Mouse (Mus musculus): Measurements from ENCODE around the gene Rftn1. TPM values are rescaled to one million over a fixed set of nuclear protein-coding genes. Genes with fewer than 3 reads are reported as not detected.

Rftn1 gene
- polyA plus RNA-seq, 1 experiment: 24.7 TPM

GRCm38 (mm10) chr17:50047182-50047581 is 143.3 kb downstream of the Rftn1 start:
- no peaks in the 10 kb centered on the region for H3K27me3 ChIP-seq (ENCODE audit: control insufficient read depth, insufficient read depth, low read length)
- WGBS: 91% methylated on average over 12 of the region's 12 CpGs

GRCm38 (mm10) chr17:50040727-50041410 is 149.6 kb downstream of the Rftn1 start:
- TF ChIP-seq POLR2A (IDR thresholded peaks at IDR 0.05; ENCODE audit: low read depth, low read length) (no peak), CTCF (IDR thresholded peaks at IDR 0.05; ENCODE audit: extremely low read depth, insufficient read length, insufficient replicate concordance, low read depth, low read length) (no peak)
- no peaks in the 10 kb centered on the region for H3K36me3 ChIP-seq (ENCODE audit: control insufficient read depth, insufficient read depth, low read length)
- no peak overlapping the region for H3K4me3 ChIP-seq (ENCODE audit: low read depth, low read length)
- no peak overlapping the region for H3K27ac ChIP-seq (ENCODE audit: insufficient read depth, low read depth, low read length)
- 77% methylated on average over 3 of the region's 3 CpGs for WGBS
- no peaks in the 10 kb centered on the region for H3K4me1 ChIP-seq (ENCODE audit: control insufficient read depth, insufficient read depth, insufficient read length, low read length)
- no peaks in the 10 kb centered on the region for H3K27me3 ChIP-seq (ENCODE audit: control insufficient read depth, insufficient read depth, low read length)

More at GRCm38 (mm10) chr17:50047182-50047581, 143.3 kb downstream of the Rftn1 start:
- H3K4me1 ChIP-seq (ENCODE audit: control insufficient read depth, insufficient read depth, insufficient read length, low read length): no peaks in the 10 kb centered on the region; the same call in 1 of the 2 replicates
- no peak overlapping the region for H3K27ac ChIP-seq (ENCODE audit: insufficient read depth, low read depth, low read length)
- H3K4me3 ChIP-seq (ENCODE audit: low read depth, low read length): no peak overlapping the region
- TF ChIP-seq CTCF (IDR thresholded peaks at IDR 0.05; ENCODE audit: extremely low read depth, insufficient read length, insufficient replicate concordance, low read depth, low read length) (no peak), POLR2A (IDR thresholded peaks at IDR 0.05; ENCODE audit: low read depth, low read length) (no peak)
- no peaks in the 10 kb centered on the region for H3K36me3 ChIP-seq (ENCODE audit: control insufficient read depth, insufficient read depth, low read length)

GRCm38 (mm10) chr17:50037882-50038665 is 152.4 kb downstream of the Rftn1 start:
- Histone ChIP-seq H3K27me3 (ENCODE audit: control insufficient read depth, insufficient read depth, low read length) (no peaks in the 10 kb centered on the region), H3K4me1 (ENCODE audit: control insufficient read depth, insufficient read depth, insufficient read length, low read length) (no peaks in the 10 kb centered on the region), H3K4me3 (ENCODE audit: low read depth, low read length) (no peak overlapping the region), H3K36me3 (ENCODE audit: control insufficient read depth, insufficient read depth, low read length) (no peaks in the 10 kb centered on the region; the same call in 1 of the 2 replicates), H3K27ac (ENCODE audit: insufficient read depth, low read depth, low read length) (no peak overlapping the region)
- WGBS: 77% methylated on average over 10 of the region's 10 CpGs
- TF ChIP-seq POLR2A (IDR thresholded peaks at IDR 0.05; ENCODE audit: low read depth, low read length) (no peak), CTCF (IDR thresholded peaks at IDR 0.05; ENCODE audit: extremely low read depth, insufficient read length, insufficient replicate concordance, low read depth, low read length) (no peak)

- 89% methylated on average over 4 of the region's 4 CpGs for WGBS
- no peaks in the 10 kb centered on the region for H3K27me3 ChIP-seq (ENCODE audit: control insufficient read depth, insufficient read depth, low read length)
- H3K36me3 ChIP-seq (ENCODE audit: control insufficient read depth, insufficient read depth, low read length): no peaks in the 10 kb centered on the region; the same call in 1 of the 2 replicates
- H3K4me1 ChIP-seq (ENCODE audit: control insufficient read depth, insufficient read depth, insufficient read length, low read length): no peaks in the 10 kb centered on the region
- TF ChIP-seq CTCF (IDR thresholded peaks at IDR 0.05; ENCODE audit: extremely low read depth, insufficient read length, insufficient replicate concordance, low read depth, low read length): no peak
- no peak for TF ChIP-seq POLR2A (IDR thresholded peaks at IDR 0.05; ENCODE audit: low read depth, low read length)
- H3K27ac ChIP-seq (ENCODE audit: insufficient read depth, low read depth, low read length): no peak overlapping the region
- no peak overlapping the region for H3K4me3 ChIP-seq (ENCODE audit: low read depth, low read length)
Observed at GRCm38 (mm10) chr17:50037416-50037815, 153.1 kb downstream of the Rftn1 start.

- no peaks in the 10 kb centered on the region; the same call in 1 of the 2 replicates for H3K36me3 ChIP-seq (ENCODE audit: control insufficient read depth, insufficient read depth, low read length)
- WGBS: 86% methylated on average over 14 of the region's 14 CpGs
- no peaks in the 10 kb centered on the region for H3K27me3 ChIP-seq (ENCODE audit: control insufficient read depth, insufficient read depth, low read length)
- H3K4me3 ChIP-seq (ENCODE audit: low read depth, low read length): no peak overlapping the region
- H3K4me1 ChIP-seq (ENCODE audit: control insufficient read depth, insufficient read depth, insufficient read length, low read length): no peaks in the 10 kb centered on the region
- TF ChIP-seq POLR2A (IDR thresholded peaks at IDR 0.05; ENCODE audit: low read depth, low read length): no peak
- H3K27ac ChIP-seq (ENCODE audit: insufficient read depth, low read depth, low read length): no peak overlapping the region
Observed at GRCm38 (mm10) chr17:50036751-50037385, 153.6 kb downstream of the Rftn1 start.

GRCm38 (mm10) chr17:50033698-50034097 is 156.8 kb downstream of the Rftn1 start:
- TF ChIP-seq POLR2A (IDR thresholded peaks at IDR 0.05; ENCODE audit: low read depth, low read length): no peak
- TF ChIP-seq CTCF (IDR thresholded peaks at IDR 0.05; ENCODE audit: extremely low read depth, insufficient read length, insufficient replicate concordance, low read depth, low read length): no peak
- H3K27me3 ChIP-seq (ENCODE audit: control insufficient read depth, insufficient read depth, low read length): no peaks in the 10 kb centered on the region
- H3K36me3 ChIP-seq (ENCODE audit: control insufficient read depth, insufficient read depth, low read length): no peaks in the 10 kb centered on the region; the same call in 1 of the 2 replicates
- 53% methylated on average over 6 of the region's 6 CpGs for WGBS
- no peaks in the 10 kb centered on the region for H3K4me1 ChIP-seq (ENCODE audit: control insufficient read depth, insufficient read depth, insufficient read length, low read length)
- no peak overlapping the region for H3K27ac ChIP-seq (ENCODE audit: insufficient read depth, low read depth, low read length)
- H3K4me3 ChIP-seq (ENCODE audit: low read depth, low read length): no peak overlapping the region
